Mouse (Mus musculus): ENCODE measurements around the gene Nup210. TPM values are rescaled to one million over a fixed set of nuclear protein-coding genes. Genes with fewer than 3 reads are reported as not detected.

The Nup210 gene
- polyA plus RNA-seq, 1 experiment from 2014 or later: 11.7 TPM

DNA sequence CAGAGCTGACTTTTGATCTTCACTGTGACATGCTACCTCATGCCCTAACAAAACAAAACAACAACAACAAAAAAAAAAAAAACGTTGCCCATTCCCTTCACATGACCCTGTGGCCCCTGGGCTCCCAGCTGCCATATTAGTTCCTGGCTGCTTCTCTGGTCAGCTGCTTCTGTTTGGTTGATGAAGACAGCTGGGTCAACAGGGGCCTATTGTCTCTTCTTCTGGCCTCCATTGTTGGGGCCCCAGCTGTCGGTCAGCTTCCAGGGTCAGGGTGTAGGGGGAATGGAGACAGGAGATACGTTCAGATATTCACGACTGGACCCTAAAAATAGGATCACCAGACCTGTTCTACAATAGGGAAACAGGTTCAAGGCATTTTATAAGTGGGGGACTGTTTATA, 39.4 kb upstream of the Nup210 start:
- WGBS: 19% methylated on average over 4 of the region's 4 CpGs
- Histone ChIP-seq H3K4me3 (replicated peaks; ENCODE audit: low read depth, low read length) (no peak overlapping the region; the same call in 1 of the 2 replicates), H3K4me1 (replicated peaks; ENCODE audit: insufficient read depth, low read length) (peaks cover 11% of the 10 kb centered on the region; the same call in 1 of the 2 replicates)

DNA sequence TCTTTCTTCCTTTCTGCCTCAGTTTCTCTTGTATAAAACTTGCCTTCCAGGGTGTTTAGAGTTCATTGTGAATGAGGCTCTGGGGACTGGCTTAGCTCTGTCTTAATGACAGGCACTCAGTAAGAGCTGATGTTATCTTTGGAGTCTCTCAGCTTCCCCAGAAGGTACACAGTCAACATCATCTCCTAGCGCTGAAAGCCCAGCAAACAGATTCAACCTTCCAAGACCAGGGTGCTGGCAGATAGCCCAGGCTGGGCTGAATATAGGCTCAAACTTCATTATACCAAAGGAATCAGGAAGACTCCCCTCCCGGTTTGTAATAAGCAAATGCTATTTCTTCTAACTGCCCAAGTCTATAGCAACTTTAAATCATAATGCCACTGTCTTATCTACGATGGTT, 38.7 kb upstream of the Nup210 start:
- Histone ChIP-seq H3K36me3 (ENCODE audit: insufficient read depth, low read length) (no peaks in the 10 kb centered on the region), H3K9me3 (replicated peaks; ENCODE audit: low read length) (no peaks in the 10 kb centered on the region), H3K9ac (ENCODE audit: low read depth, low read length) (no peak overlapping the region), H3K27me3 (ENCODE audit: insufficient read depth, low read length) (no peaks in the 10 kb centered on the region), H3K4me1 (replicated peaks; ENCODE audit: insufficient read depth, low read length) (peaks cover 8% of the 10 kb centered on the region; the same call in 1 of the 2 replicates), H3K4me2 (ENCODE audit: low read length) (no peak overlapping the region), H3K27ac (no peak overlapping the region), H3K4me3 (replicated peaks; ENCODE audit: low read depth, low read length) (no peak overlapping the region)
- no peak for TF ChIP-seq CTCF (IDR thresholded peaks at IDR 0.05; ENCODE audit: low read depth)
- WGBS: 63% methylated on average over 3 of the region's 3 CpGs
- DNase-seq (ENCODE audit: low spot score): no peak
- ATAC-seq (replicated peaks; ENCODE audit: low FRiP score, low read depth): no peak

More for the DNA sequence above, 39.4 kb upstream of the Nup210 start:
- no peak overlapping the region for H3K9ac ChIP-seq (ENCODE audit: low read depth, low read length)
- no peaks in the 10 kb centered on the region for H3K9me3 ChIP-seq (replicated peaks; ENCODE audit: low read length)
- no peak for ATAC-seq (replicated peaks; ENCODE audit: low FRiP score, low read depth)
- H3K36me3 ChIP-seq (ENCODE audit: insufficient read depth, low read length): no peaks in the 10 kb centered on the region
- H3K27ac ChIP-seq: no peak overlapping the region
- no peaks in the 10 kb centered on the region for H3K27me3 ChIP-seq (ENCODE audit: insufficient read depth, low read length)
- TF ChIP-seq CTCF (IDR thresholded peaks at IDR 0.05; ENCODE audit: low read depth): no peak
- H3K4me2 ChIP-seq (ENCODE audit: low read length): peak overlapping the region; percentile 74; the same call in 1 of the 2 replicates
- no peak for DNase-seq (ENCODE audit: low spot score)

DNA sequence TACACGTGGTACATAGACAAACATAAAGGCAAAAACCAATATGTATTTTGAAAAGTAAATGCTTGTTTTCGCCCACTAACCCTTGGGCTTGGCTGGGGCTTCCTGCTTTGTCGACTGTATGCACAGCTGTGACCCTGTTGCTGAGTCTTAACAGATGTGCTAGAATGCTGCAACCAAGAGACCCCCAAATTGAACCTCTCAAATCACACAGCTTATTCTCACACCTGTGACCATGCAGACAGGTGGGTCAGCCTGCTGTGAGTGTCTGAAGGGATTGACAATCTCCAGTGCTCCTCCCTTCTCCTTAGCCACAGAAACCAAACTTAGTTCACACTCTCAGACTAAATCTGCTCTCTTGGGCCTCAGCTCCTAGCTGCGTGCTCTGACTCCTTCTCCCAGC, 38.1 kb upstream of the Nup210 start:
- Histone ChIP-seq H3K4me1 (replicated peaks; ENCODE audit: insufficient read depth, low read length) (peaks cover 8% of the 10 kb centered on the region; the same call in 1 of the 2 replicates), H3K27me3 (ENCODE audit: insufficient read depth, low read length) (no peaks in the 10 kb centered on the region), H3K27ac (no peak overlapping the region), H3K9me3 (replicated peaks; ENCODE audit: low read length) (no peaks in the 10 kb centered on the region), H3K4me2 (ENCODE audit: low read length) (no peak overlapping the region), H3K36me3 (ENCODE audit: insufficient read depth, low read length) (no peaks in the 10 kb centered on the region), H3K4me3 (replicated peaks; ENCODE audit: low read depth, low read length) (no peak overlapping the region), H3K9ac (ENCODE audit: low read depth, low read length) (no peak overlapping the region)
- ATAC-seq (replicated peaks; ENCODE audit: low FRiP score, low read depth): no peak
- WGBS: 66% methylated on average over 4 of the region's 4 CpGs
- no peak for DNase-seq (ENCODE audit: low spot score)
- no peak for TF ChIP-seq CTCF (IDR thresholded peaks at IDR 0.05; ENCODE audit: low read depth)

DNA sequence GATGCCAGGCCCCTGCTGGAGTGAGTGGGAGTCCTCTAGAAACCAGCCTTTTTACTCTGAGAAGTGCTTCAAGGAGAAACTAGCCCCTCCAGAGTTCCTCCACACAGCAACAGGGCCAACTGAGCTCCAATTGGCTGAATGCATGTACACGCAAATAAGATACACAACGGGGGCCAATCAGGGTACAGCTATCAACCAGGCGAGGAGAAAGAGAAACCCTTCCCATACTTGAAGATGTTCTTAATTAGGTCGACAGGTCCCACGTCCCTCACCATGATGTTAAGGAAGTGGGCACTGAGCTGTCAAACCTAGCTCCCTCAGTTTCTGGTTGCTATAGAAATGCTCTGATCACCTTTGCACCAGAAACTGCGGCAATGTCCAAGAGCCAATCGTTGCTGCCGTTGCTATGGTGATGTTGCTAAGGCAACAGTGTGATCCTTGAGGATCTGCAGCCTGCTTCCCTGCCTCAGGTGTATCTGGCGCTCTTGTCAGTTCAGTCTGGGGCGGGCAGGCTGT, 37.0 kb upstream of the Nup210 start:
- no peak overlapping the region for H3K9ac ChIP-seq (ENCODE audit: low read depth, low read length)
- WGBS: 2% methylated on average over 10 of the region's 10 CpGs
- H3K27me3 ChIP-seq (ENCODE audit: insufficient read depth, low read length): no peaks in the 10 kb centered on the region
- H3K9me3 ChIP-seq (replicated peaks; ENCODE audit: low read length): no peaks in the 10 kb centered on the region
- no peak overlapping the region for H3K27ac ChIP-seq
- ATAC-seq (replicated peaks; ENCODE audit: low FRiP score, low read depth) (no peak), DNase-seq (ENCODE audit: low spot score) (peak; percentile 78)
- H3K4me1 ChIP-seq (replicated peaks; ENCODE audit: insufficient read depth, low read length): peaks cover under 1% of the 10 kb centered on the region; the same call in 1 of the 2 replicates
- H3K36me3 ChIP-seq (ENCODE audit: insufficient read depth, low read length): no peaks in the 10 kb centered on the region
- no peak overlapping the region for H3K4me3 ChIP-seq (replicated peaks; ENCODE audit: low read depth, low read length)
- no peak for TF ChIP-seq CTCF (IDR thresholded peaks at IDR 0.05; ENCODE audit: low read depth)
- H3K4me2 ChIP-seq (ENCODE audit: low read length): peak overlapping the region; percentile 36; the same call in 1 of the 2 replicates

DNA sequence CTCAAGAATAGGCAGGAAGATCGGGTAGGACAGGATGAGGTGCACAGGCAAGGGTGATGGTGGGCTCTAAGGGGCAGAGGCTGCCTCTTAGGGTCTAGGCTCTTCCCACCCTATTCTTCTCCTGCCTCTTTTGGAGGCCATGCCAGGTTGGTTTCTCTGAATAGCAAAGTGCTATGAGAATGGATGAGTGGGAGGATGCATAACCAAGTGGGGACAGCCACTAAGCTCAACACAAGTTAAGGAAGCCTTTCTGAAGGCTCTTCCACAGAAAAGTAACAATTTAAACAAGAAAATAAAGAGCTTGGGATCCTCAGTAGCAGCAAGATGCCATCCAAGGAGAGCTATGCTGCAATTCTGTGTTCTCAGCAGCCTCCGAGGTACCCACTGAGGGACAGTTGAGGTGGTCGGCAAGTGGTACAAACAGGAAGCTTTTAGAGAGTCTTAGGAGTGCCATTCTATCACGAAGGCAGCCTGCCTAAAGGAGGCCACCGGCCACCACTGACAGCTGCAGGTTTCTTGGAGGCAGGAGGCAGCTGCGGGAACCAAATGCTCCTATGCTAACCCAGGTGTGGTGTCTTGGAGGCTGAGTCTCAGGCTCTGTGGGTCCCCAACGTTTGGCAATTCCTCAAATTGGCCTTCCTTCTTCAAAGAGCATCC, 36.4 kb upstream of the Nup210 start:
- TF ChIP-seq CTCF (IDR thresholded peaks at IDR 0.05; ENCODE audit: low read depth): no peak
- DNase-seq (ENCODE audit: low spot score) (no peak), ATAC-seq (replicated peaks; ENCODE audit: low FRiP score, low read depth) (no peak)
- Histone ChIP-seq H3K27me3 (ENCODE audit: insufficient read depth, low read length) (no peaks in the 10 kb centered on the region), H3K4me1 (replicated peaks; ENCODE audit: insufficient read depth, low read length) (no peaks in the 10 kb centered on the region), H3K4me3 (replicated peaks; ENCODE audit: low read depth, low read length) (no peak overlapping the region), H3K9me3 (replicated peaks; ENCODE audit: low read length) (no peaks in the 10 kb centered on the region), H3K27ac (no peak overlapping the region), H3K36me3 (ENCODE audit: insufficient read depth, low read length) (no peaks in the 10 kb centered on the region), H3K4me2 (ENCODE audit: low read length) (0 out of 2 replicates have a peak overlapping the region, but pooled peaks have one; percentile 36), H3K9ac (ENCODE audit: low read depth, low read length) (no peak overlapping the region)
- WGBS: 37% methylated on average over 7 of the region's 7 CpGs

DNA sequence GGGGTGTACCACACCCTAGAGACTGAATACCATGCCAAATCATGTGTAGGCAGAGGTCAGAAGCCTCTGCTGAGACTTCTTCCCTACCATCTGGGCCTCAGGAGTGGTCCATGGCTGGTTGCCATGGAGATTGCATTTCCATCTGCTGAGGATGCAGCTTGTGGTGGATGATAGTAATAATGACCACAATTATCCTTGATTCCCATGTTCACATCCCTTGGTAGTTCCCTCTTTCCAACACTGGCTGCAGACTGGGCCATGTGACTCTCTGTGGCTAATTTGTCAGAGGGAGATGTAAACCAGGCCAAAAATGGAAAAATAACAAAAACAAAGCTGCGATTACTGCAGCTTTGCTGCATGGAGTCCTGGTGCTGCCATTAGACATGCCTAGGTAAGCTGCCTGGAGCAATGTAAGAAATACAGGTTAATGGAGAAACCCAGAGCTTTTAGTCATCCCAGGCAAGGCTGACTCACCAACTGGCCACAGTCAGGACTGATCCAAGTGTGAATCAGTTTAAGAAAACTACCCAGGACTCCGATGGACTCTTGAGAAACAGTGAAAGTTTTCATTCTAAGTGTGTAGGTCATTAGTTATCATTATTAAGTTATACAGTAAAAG, 30.6 kb upstream of the Nup210 start:
- DNase-seq (ENCODE audit: low spot score): no peak
- H3K4me2 ChIP-seq (ENCODE audit: low read length): no peak overlapping the region

More for the DNA sequence above, 30.6 kb upstream of the Nup210 start:
- H3K9me3 ChIP-seq (replicated peaks; ENCODE audit: low read length): no peaks in the 10 kb centered on the region
- no peak for ATAC-seq (replicated peaks; ENCODE audit: low FRiP score, low read depth)
- no peak overlapping the region for H3K9ac ChIP-seq (ENCODE audit: low read depth, low read length)
- no peak overlapping the region for H3K4me3 ChIP-seq (replicated peaks; ENCODE audit: low read depth, low read length)
- WGBS: 70% methylated on average over 2 of the region's 2 CpGs
- no peaks in the 10 kb centered on the region for H3K36me3 ChIP-seq (ENCODE audit: insufficient read depth, low read length)
- TF ChIP-seq CTCF (IDR thresholded peaks at IDR 0.05; ENCODE audit: low read depth): no peak
- 0 out of 2 replicates have a peak, but pooled peaks cover 3% of the 10 kb centered on the region for H3K4me1 ChIP-seq (replicated peaks; ENCODE audit: insufficient read depth, low read length)
- H3K27ac ChIP-seq: no peak overlapping the region; the same call in 1 of the 2 replicates
- H3K27me3 ChIP-seq (ENCODE audit: insufficient read depth, low read length): no peaks in the 10 kb centered on the region

Measured in kidney, postnatal 0 days (tissue).